Mouse (Mus musculus): Measurements from ENCODE around the gene Lhx2.

DNA sequence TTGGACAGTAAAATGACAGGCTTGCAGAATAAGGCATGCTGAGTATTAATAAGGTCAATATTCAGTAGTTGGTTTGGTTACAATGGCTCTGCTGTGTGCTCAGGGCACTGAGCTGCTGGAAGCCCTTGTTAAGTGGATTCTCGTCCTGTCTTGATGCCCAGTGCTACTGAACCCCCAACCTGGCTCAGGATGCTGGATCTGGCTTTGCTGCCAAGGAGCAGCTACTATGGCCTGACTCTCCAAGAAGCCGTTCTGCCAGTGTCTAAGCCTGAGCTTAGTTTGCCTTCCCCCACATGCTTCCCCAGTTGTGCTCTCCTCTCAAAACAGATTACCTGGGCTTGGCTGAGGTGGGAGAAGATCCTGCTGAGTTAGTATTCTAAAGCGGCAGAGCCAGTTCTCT, 26.2 kb upstream of the Lhx2 start:
- TF ChIP-seq CTCF (IDR thresholded peaks at IDR 0.05; ENCODE audit: low read depth) (no peak), EP300 (IDR thresholded peaks at IDR 0.05; ENCODE audit: low read depth) (no peak)

All from liver, postnatal 0 days (tissue).